Mouse (Mus musculus): ENCODE measurements around the gene Dus3l.

- no peak for TF ChIP-seq CTCF (IDR thresholded peaks at IDR 0.05; ENCODE audit: extremely low read depth, insufficient read length, insufficient replicate concordance, low read depth, low read length)
- TF ChIP-seq POLR2A (IDR thresholded peaks at IDR 0.05; ENCODE audit: low read depth, low read length), result no peak
Observed at GRCm38 (mm10) chr17:56728117-56728516, 36.4 kb upstream of the Dus3l start.
